Mouse (Mus musculus): ENCODE measurements around the gene Npffr2. TPM values are rescaled to one million over a fixed set of nuclear protein-coding genes. Genes with fewer than 3 reads are reported as not detected.
"Not testable (repeated sequence)": the region's sequence is repeated elsewhere in the genome, so short reads cannot be mapped to it uniquely, and the experiment has no call there.

Gene Npffr2
- total RNA-seq (2018; cell fraction: chromatin; rRNA removed), result not detected
- total RNA-seq (2018; cell fraction: cytosol; rRNA removed), result not detected
- not detected for total RNA-seq (2018; cell fraction: nucleus; rRNA removed)
- polyA plus RNA-seq (2018), result not detected in 3 replicates

GRCm38 (mm10) chr5:89526878-89527578, at the start of gene Npffr2:
Gene Npffr2 (plus strand): TSS chr5:89527429.
- Histone ChIP-seq H3K79me2 (ENCODE audit: inconsistent target) (no peaks in the 10 kb centered on the region), H3K27ac (no peak within 1 kb of the TSS), H3K4me3 (ENCODE audit: inconsistent target) (no peak within 1 kb of the TSS), H3K36me3 (ENCODE audit: inconsistent target) (no peaks in the 10 kb centered on the region)
- WGBS (ENCODE audit: missing documents), result 12% methylated on average over 22 of the region's 23 CpGs

GRCm38 (mm10) chr5:89492560-89492959, 34.7 kb upstream of the Npffr2 start:
- no peak overlapping the region for H3K4me3 ChIP-seq (ENCODE audit: inconsistent target)

GRCm38 (mm10) chr5:89500182-89500581, 27.0 kb upstream of the Npffr2 start:
- Histone ChIP-seq H3K4me3 (ENCODE audit: inconsistent target) (no peak overlapping the region), H3K36me3 (ENCODE audit: inconsistent target) (no peaks in the 10 kb centered on the region), H3K27ac (no peak overlapping the region), H3K79me2 (ENCODE audit: inconsistent target) (no peaks in the 10 kb centered on the region)
- 60% methylated on average over 6 of the region's 6 CpGs for WGBS (ENCODE audit: missing documents)

More at GRCm38 (mm10) chr5:89492560-89492959, 34.7 kb upstream of the Npffr2 start:
- H3K27ac ChIP-seq, result no peak overlapping the region
- no peaks in the 10 kb centered on the region for H3K79me2 ChIP-seq (ENCODE audit: inconsistent target)
- WGBS (ENCODE audit: missing documents), result 91% methylated on average over 1 of the region's 1 CpGs
- no peaks in the 10 kb centered on the region for H3K36me3 ChIP-seq (ENCODE audit: inconsistent target)

- Histone ChIP-seq H3K4me3 (ENCODE audit: inconsistent target) (no peak overlapping the region), H3K27ac (no peak overlapping the region), H3K36me3 (ENCODE audit: inconsistent target) (no peaks in the 10 kb centered on the region), H3K79me2 (ENCODE audit: inconsistent target) (no peaks in the 10 kb centered on the region)
- 85% methylated on average over 4 of the region's 4 CpGs for WGBS (ENCODE audit: missing documents)
These were observed 8.6 kb upstream of the Npffr2 start for GRCm38 (mm10) chr5:89518641-89519040.

GRCm38 (mm10) chr5:89526181-89526778, 949 bp upstream of the Npffr2 start:
- 15% methylated on average over 14 of the region's 14 CpGs for WGBS (ENCODE audit: missing documents)
- no peaks in the 10 kb centered on the region for H3K36me3 ChIP-seq (ENCODE audit: inconsistent target)
- no peak overlapping the region for H3K27ac ChIP-seq
- H3K79me2 ChIP-seq (ENCODE audit: inconsistent target), result no peaks in the 10 kb centered on the region
- no peak overlapping the region for H3K4me3 ChIP-seq (ENCODE audit: inconsistent target)

GRCm38 (mm10) chr5:89528951-89529350, 1.7 kb downstream of the Npffr2 start:
- Histone ChIP-seq H3K79me2 (ENCODE audit: inconsistent target) (no peaks in the 10 kb centered on the region), H3K36me3 (ENCODE audit: inconsistent target) (no peaks in the 10 kb centered on the region), H3K27ac (no peak overlapping the region), H3K4me3 (ENCODE audit: inconsistent target) (no peak overlapping the region)
- WGBS (ENCODE audit: missing documents), result 31% methylated on average over 4 of the region's 4 CpGs

- Histone ChIP-seq H3K4me3 (ENCODE audit: inconsistent target) (no peak overlapping the region), H3K36me3 (ENCODE audit: inconsistent target) (no peaks in the 10 kb centered on the region), H3K79me2 (ENCODE audit: inconsistent target) (no peaks in the 10 kb centered on the region), H3K27ac (no peak overlapping the region)
- WGBS (ENCODE audit: missing documents), result 62% methylated on average over 1 of the region's 2 CpGs
These were observed 2.2 kb downstream of the Npffr2 start for GRCm38 (mm10) chr5:89529391-89529790.

GRCm38 (mm10) chr5:89536018-89536417, 8.8 kb downstream of the Npffr2 start:
- 88% methylated on average over 3 of the region's 3 CpGs for WGBS (ENCODE audit: missing documents)
- H3K79me2 ChIP-seq (ENCODE audit: inconsistent target), result no peaks in the 10 kb centered on the region
- H3K4me3 ChIP-seq (ENCODE audit: inconsistent target), result no peak overlapping the region
- H3K36me3 ChIP-seq (ENCODE audit: inconsistent target), result no peaks in the 10 kb centered on the region
- H3K27ac ChIP-seq, result no peak overlapping the region

- Histone ChIP-seq H3K36me3 (ENCODE audit: inconsistent target) (no peaks in the 10 kb centered on the region), H3K79me2 (ENCODE audit: inconsistent target) (no peaks in the 10 kb centered on the region), H3K27ac (no peak overlapping the region), H3K4me3 (ENCODE audit: inconsistent target) (no peak overlapping the region)
- WGBS (ENCODE audit: missing documents), result 57% methylated on average over 3 of the region's 3 CpGs
These were observed 15.2 kb downstream of the Npffr2 start for GRCm38 (mm10) chr5:89542472-89542871.

GRCm38 (mm10) chr5:89543476-89543875, 16.2 kb downstream of the Npffr2 start:
- no peak overlapping the region for H3K27ac ChIP-seq
- H3K79me2 ChIP-seq (ENCODE audit: inconsistent target), result no peaks in the 10 kb centered on the region
- H3K36me3 ChIP-seq (ENCODE audit: inconsistent target), result no peaks in the 10 kb centered on the region
- H3K4me3 ChIP-seq (ENCODE audit: inconsistent target), result no peak overlapping the region
- WGBS (ENCODE audit: missing documents), result 40% methylated on average over 2 of the region's 2 CpGs

- H3K4me3 ChIP-seq (ENCODE audit: inconsistent target); H3K36me3 ChIP-seq (ENCODE audit: inconsistent target); H3K79me2 ChIP-seq (ENCODE audit: inconsistent target); H3K27ac ChIP-seq: not testable (repeated sequence)
- 59% methylated on average over 3 of the region's 4 CpGs for whole genome bisulfite sequencing (ENCODE audit: missing documents)
These were observed 31.9 kb downstream of the Npffr2 start for GRCm38 (mm10) chr5:89559118-89559517.

- H3K36me3 ChIP-seq (ENCODE audit: inconsistent target), result no peaks in the 10 kb centered on the region
- H3K79me2 ChIP-seq (ENCODE audit: inconsistent target), result no peaks in the 10 kb centered on the region
- no peak overlapping the region for H3K4me3 ChIP-seq (ENCODE audit: inconsistent target)
- no peak overlapping the region for H3K27ac ChIP-seq
These were observed 34.2 kb downstream of the Npffr2 start for GRCm38 (mm10) chr5:89561381-89561780.

- Histone ChIP-seq H3K4me3 (ENCODE audit: inconsistent target) (no peak overlapping the region), H3K27ac (no peak overlapping the region), H3K79me2 (ENCODE audit: inconsistent target) (no peaks in the 10 kb centered on the region), H3K36me3 (ENCODE audit: inconsistent target) (no peaks in the 10 kb centered on the region)
- WGBS (ENCODE audit: missing documents), result 64% methylated on average over 1 of the region's 1 CpGs
These were observed 51.4 kb downstream of the Npffr2 start for GRCm38 (mm10) chr5:89578678-89579077.

- WGBS (ENCODE audit: missing documents), result 87% methylated on average over 1 of the region's 1 CpGs
These were observed 52.0 kb downstream of the Npffr2 start for GRCm38 (mm10) chr5:89579181-89579580.

GRCm38 (mm10) chr5:89581143-89581542, 53.9 kb downstream of the Npffr2 start:
- H3K27ac ChIP-seq, result no peak overlapping the region
- WGBS (ENCODE audit: missing documents), result 92% methylated on average over 1 of the region's 1 CpGs
- H3K4me3 ChIP-seq (ENCODE audit: inconsistent target), result no peak overlapping the region
- no peaks in the 10 kb centered on the region for H3K36me3 ChIP-seq (ENCODE audit: inconsistent target)
- H3K79me2 ChIP-seq (ENCODE audit: inconsistent target), result no peaks in the 10 kb centered on the region

More at GRCm38 (mm10) chr5:89579181-89579580, 52.0 kb downstream of the Npffr2 start:
- Histone ChIP-seq H3K36me3 (ENCODE audit: inconsistent target) (no peaks in the 10 kb centered on the region), H3K27ac (no peak overlapping the region), H3K79me2 (ENCODE audit: inconsistent target) (no peaks in the 10 kb centered on the region), H3K4me3 (ENCODE audit: inconsistent target) (no peak overlapping the region)

All from macrophage (primary cell).